Mouse (Mus musculus) brain, embryonic 14.5 days (tissue): ENCODE measurements around the gene Gnaq.

Source experiments
- CTCF ChIP-seq: fragments of 200-500 bp; IDR thresholded peaks from 2 replicates; pipeline ENCODE4 v1.5.1; 2012; ENCODE audit warnings: inconsistent platforms, mild to moderate bottlenecking, moderate library complexity, borderline replicate concordance; ENCODE audit not compliant: insufficient read depth, insufficient read length; ENCODE audit errors: extremely low read depth
- POLR2A ChIP-seq: fragments of 200-500 bp; IDR thresholded peaks from 2 replicates; pipeline ENCODE4 v1.6.1; 2012; ENCODE audit warnings: mild to moderate bottlenecking, inconsistent platforms, borderline replicate concordance; ENCODE audit not compliant: poor library complexity, insufficient read depth, insufficient read length, severe bottlenecking; ENCODE audit errors: extremely low read depth

- TF ChIP-seq CTCF (no peak), POLR2A (no peak)
Observed at GRCm38 (mm10) chr19:16371680-16372079, 239.0 kb downstream of the Gnaq start.
